Mouse (Mus musculus) forebrain, postnatal 0 days (tissue): ENCODE results near the gene Inhbe. TPM values are rescaled to one million over a fixed set of nuclear protein-coding genes. Genes with fewer than 3 reads are reported as not detected.

Source experiments
- ATAC-seq: fragments of 200-750 bp; cut with Nextera tagmentation; 2 replicates; pipeline ENCODE4 v1.8.0; 2017; ENCODE audit warnings: mild to moderate bottlenecking, moderate library complexity
- DNase-seq: peaks from one replicate; pipeline ENCODE4 v3.0.0-alpha.2; 2015
- H3K27ac ChIP-seq: fragments of 300-500 bp; sonication (generic); 2 replicates; pipeline ENCODE4 v1.5.1; 2014; ENCODE audit warnings: low read depth, mild to moderate bottlenecking, antibody characterized with exemption, low read length, moderate library complexity, mixed read lengths
- H3K27me3 ChIP-seq: fragments of 300-500 bp; sonication (generic); 2 replicates; pipeline ENCODE4 v1.6.1; 2014; ENCODE audit warnings: mild to moderate bottlenecking, low read length, mixed read lengths; ENCODE audit not compliant: insufficient read depth
- H3K36me3 ChIP-seq: fragments of 300-500 bp; sonication (generic); 2 replicates; pipeline ENCODE4 v1.6.1; 2014; ENCODE audit warnings: mild to moderate bottlenecking, moderate library complexity; ENCODE audit not compliant: insufficient read depth
- H3K4me1 ChIP-seq: fragments of 300-500 bp; sonication (generic); 2 replicates; pipeline ENCODE4 v1.6.1; 2014; ENCODE audit warnings: antibody characterized with exemption; ENCODE audit not compliant: insufficient read depth
- H3K4me2 ChIP-seq: fragments of 300-500 bp; sonication (generic); 2 replicates; pipeline ENCODE4 v1.6.1; 2014; ENCODE audit warnings: low read depth, mild to moderate bottlenecking, moderate library complexity
- H3K4me3 ChIP-seq: fragments of 300-500 bp; sonication (generic); 2 replicates; pipeline ENCODE4 v1.5.1; 2014; ENCODE audit warnings: low read depth, low read length, mixed read lengths
- H3K9ac ChIP-seq: fragments of 300-500 bp; sonication (generic); 2 replicates; pipeline ENCODE4 v1.6.1; 2014; ENCODE audit warnings: mild to moderate bottlenecking
- H3K9me3 ChIP-seq: fragments of 300-500 bp; sonication (generic); 2 replicates; pipeline ENCODE4 v1.6.1; 2016; ENCODE audit warnings: low read length
- CTCF ChIP-seq: sonication (generic); IDR thresholded peaks from 2 replicates; pipeline ENCODE4 v1.5.1; 2016; ENCODE audit warnings: antibody characterized with exemption, control low read depth, low read depth
- WGBS: fragments of 180-500 bp; shearing (Covaris S2); extraction: QIAGEN DNeasy Blood & Tissue Kit; methylation state at CpG from one replicate; pipeline ENCODE4 v1.1.7; 2014; 5-methylcytosine and 5-hydroxymethylcytosine counted together
- polyA plus RNA-seq: library from polyadenylated mRNA; unstranded; fragments of >200 nt; fragmentation: Nextera tagmentation; extraction: Ambion mirVana; gene quantifications from 2 replicates; pipeline ENCODE4 v1.2.1, GENCODE M21; 2015
- total RNA-seq: library from RNA; depleted of rRNA; stranded (reverse); fragments of >200 nt; gene quantifications from 2 replicates; pipeline ENCODE4 v1.2.3, GENCODE M21; 2014

Inhbe gene
- total and polyA plus RNA-seq, 2 experiments from 2014 or later = not detected

GRCm38 (mm10) chr10:127327461-127328145, 26.6 kb downstream of the Inhbe start:
- Histone ChIP-seq H3K4me2 (no peak overlapping the region), H3K4me1 (no peaks in the 10 kb centered on the region; the same call in 1 of the 2 replicates), H3K9ac (no peak overlapping the region), H3K27ac (no peak overlapping the region), H3K9me3 (no peaks in the 10 kb centered on the region), H3K36me3 (no peaks in the 10 kb centered on the region), H3K27me3 (peaks cover 36% of the 10 kb centered on the region), H3K4me3 (no peak overlapping the region)
- DNase-seq (no peak), ATAC-seq (no peak)
- 46% methylated on average over 18 of the region's 18 CpGs for WGBS
- TF ChIP-seq CTCF = no peak

DNA sequence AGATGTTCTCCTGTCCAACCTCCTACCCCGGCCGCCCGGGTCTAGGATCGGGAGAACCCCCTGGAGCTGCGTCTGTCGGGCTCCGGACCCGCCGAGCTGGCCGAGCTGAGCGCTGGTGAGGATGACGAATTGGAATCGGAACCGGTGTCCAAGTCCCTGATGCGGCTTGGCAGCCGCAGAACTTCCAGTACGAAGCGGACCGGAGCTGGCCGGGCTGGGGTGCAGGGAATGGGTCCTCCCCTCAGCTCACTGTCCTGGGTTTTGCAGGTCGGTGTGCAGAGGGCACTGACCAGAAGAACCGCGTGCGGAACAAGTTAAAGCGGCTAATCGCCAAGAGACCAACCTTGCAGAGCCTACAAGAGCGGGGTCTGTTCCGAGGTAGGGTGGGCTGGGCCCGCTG, 27.4 kb downstream of the Inhbe start:
- ATAC-seq (no peak), DNase-seq (no peak)
- Histone ChIP-seq H3K36me3 (no peaks in the 10 kb centered on the region), H3K4me3 (peak overlapping the region; percentile 29), H3K4me1 (no peaks in the 10 kb centered on the region; the same call in 1 of the 2 replicates), H3K27ac (no peak overlapping the region), H3K27me3 (peaks cover 36% of the 10 kb centered on the region), H3K9ac (no peak overlapping the region), H3K4me2 (peak overlapping the region; percentile 51), H3K9me3 (no peaks in the 10 kb centered on the region)
- 7% methylated on average over 29 of the region's 29 CpGs for WGBS
- TF ChIP-seq CTCF = no peak

DNA sequence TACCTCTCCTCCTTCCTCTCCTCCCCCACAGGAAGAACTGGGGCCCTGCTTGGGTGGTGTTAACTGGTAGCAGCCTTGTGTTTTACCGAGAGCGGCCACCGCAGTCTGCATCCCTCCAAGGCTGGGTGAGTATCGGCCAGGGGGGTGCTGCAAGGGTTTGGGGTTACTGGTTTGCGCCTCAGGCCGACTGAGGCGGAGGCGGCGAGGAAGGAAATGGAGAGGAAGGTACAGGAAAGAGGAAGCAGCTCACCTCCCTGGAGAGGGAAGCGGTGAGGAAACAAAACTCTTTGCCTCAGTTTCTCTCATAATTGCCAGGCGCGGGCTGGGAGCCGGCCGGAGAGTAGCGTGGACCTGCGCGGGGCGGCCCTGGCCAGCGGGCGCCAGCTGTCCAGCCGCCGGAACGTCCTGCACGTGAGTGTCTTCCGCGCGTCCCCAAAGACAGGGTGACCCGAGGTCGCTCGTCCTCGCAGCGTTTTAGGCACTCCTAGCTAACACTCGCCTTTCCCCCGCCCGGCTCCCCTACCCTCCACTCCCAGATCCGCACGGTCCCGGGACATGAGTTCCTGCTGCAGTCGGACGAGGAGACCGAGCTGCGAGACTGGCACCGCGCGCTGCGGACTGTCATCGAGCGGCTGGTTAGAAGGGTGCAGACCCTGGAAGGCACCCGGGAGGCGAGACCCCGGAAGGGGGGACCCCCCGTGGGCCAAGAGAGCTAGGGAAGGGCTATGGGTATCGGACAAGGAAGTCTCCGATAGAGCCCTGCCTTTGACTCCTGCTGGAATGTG, 28.0 kb downstream of the Inhbe start:
- H3K9ac ChIP-seq = no peak overlapping the region; the same call in 1 of the 2 replicates
- WGBS = 3% methylated on average over 49 of the region's 54 CpGs
- H3K4me3 ChIP-seq = peak overlapping the region; percentile 29
- peak overlapping the region; percentile 51 for H3K4me2 ChIP-seq
- no peaks in the 10 kb centered on the region; the same call in 1 of the 2 replicates for H3K4me1 ChIP-seq
- TF ChIP-seq CTCF = no peak
- no peak overlapping the region for H3K27ac ChIP-seq
- DNase-seq = no peak
- H3K9me3 ChIP-seq = no peaks in the 10 kb centered on the region
- peak; percentile 36; the same call in 1 of the 2 replicates for ATAC-seq
- H3K36me3 ChIP-seq = no peaks in the 10 kb centered on the region
- H3K27me3 ChIP-seq = peaks cover 36% of the 10 kb centered on the region

- no peak for DNase-seq
- 33% methylated on average over 14 of the region's 14 CpGs for WGBS
- no peak for ATAC-seq
- Histone ChIP-seq H3K9ac (no peak overlapping the region), H3K4me2 (no peak overlapping the region), H3K36me3 (no peaks in the 10 kb centered on the region), H3K27ac (no peak overlapping the region), H3K4me3 (no peak overlapping the region), H3K27me3 (peaks cover 36% of the 10 kb centered on the region), H3K4me1 (no peaks in the 10 kb centered on the region; the same call in 1 of the 2 replicates), H3K9me3 (no peaks in the 10 kb centered on the region)
- no peak for TF ChIP-seq CTCF
Measured at GRCm38 (mm10) chr10:127325454-127326016, 28.7 kb downstream of the Inhbe start.

GRCm38 (mm10) chr10:127324495-127324894, 29.7 kb downstream of the Inhbe start:
- H3K4me1 ChIP-seq = no peaks in the 10 kb centered on the region; the same call in 1 of the 2 replicates
- no peak overlapping the region for H3K4me2 ChIP-seq
- peaks cover 36% of the 10 kb centered on the region for H3K27me3 ChIP-seq
- H3K9me3 ChIP-seq = no peaks in the 10 kb centered on the region
- no peak overlapping the region for H3K27ac ChIP-seq
- no peak overlapping the region for H3K9ac ChIP-seq
- H3K36me3 ChIP-seq = no peaks in the 10 kb centered on the region
- WGBS = 15% methylated on average over 7 of the region's 7 CpGs
- DNase-seq (no peak), ATAC-seq (no peak)
- no peak overlapping the region for H3K4me3 ChIP-seq
- peak; percentile 50 for TF ChIP-seq CTCF

DNA sequence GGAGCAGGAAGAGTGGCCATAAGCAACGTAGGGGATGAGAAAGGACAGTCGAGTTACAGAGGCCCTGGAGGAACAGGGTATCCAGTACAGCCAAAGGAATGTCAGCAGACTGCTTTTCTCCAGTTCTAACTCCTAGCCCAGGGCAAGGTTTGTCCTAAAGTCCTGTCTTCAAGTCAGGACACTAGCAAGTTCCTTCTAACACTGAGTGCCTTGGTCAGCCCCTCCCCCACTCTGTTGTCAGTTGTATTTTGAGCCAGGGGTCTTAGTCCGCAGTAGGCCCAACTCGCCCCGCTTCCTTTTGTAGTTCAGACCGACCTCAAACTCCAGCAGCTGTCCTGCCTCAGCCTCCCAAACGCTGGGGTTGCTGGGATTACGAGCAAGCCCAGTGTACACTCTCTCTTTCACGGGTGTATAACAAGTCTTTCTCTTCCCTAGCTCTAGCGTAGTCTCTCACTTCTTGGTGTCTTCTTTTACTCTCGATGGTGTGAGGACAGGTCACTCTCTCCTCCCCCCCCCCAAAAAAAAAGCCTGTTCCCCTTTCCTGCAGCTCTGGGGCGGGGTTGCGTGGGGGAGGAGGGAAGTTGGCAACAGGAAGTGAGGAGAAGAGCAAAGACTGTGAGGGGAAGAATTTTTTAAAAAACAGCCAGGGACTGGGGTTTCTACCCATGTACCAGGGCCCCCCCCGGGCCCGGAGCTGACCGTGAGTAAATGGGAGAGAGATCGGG, 30.9 kb downstream of the Inhbe start:
- Histone ChIP-seq H3K4me2 (no peak overlapping the region), H3K4me3 (no peak overlapping the region), H3K4me1 (no peaks in the 10 kb centered on the region; the same call in 1 of the 2 replicates), H3K9ac (no peak overlapping the region), H3K27me3 (peaks cover 32% of the 10 kb centered on the region), H3K36me3 (no peaks in the 10 kb centered on the region), H3K27ac (no peak overlapping the region), H3K9me3 (no peaks in the 10 kb centered on the region)
- DNase-seq (no peak), ATAC-seq (no peak)
- no peak for TF ChIP-seq CTCF
- 73% methylated on average over 17 of the region's 17 CpGs for WGBS
